Mouse (Mus musculus) erythroblast, adult 5-6 weeks (primary cell): ENCODE data around the gene Krt90. TPM values are rescaled to one million over a fixed set of nuclear protein-coding genes. Genes with fewer than 3 reads are reported as not detected.
"Not testable (repeated sequence)": the region's sequence is repeated elsewhere in the genome, so short reads cannot be mapped to it uniquely, and the experiment has no call there.

Source experiments
- ATAC-seq: replicated peaks from 2 replicates; pipeline ENCODE4 v1.8.0; 2016; ENCODE audit warnings: moderate number of reproducible peaks, mild to moderate bottlenecking, moderate TSS enrichment, inconsistent platforms; ENCODE audit not compliant: poor library complexity, low FRiP score, severe bottlenecking
- total RNA-seq, 2 experiments: library from RNA; stranded (forward) in 1 of 2; stranded (reverse) in 1 of 2; fragments of 150-400 nt in 1 of 2; fragments of 200-764, 138-1000 nt in 1 of 2; gene quantifications; 2 replicates each; pipeline versions ENCODE4 v1.2.3 to v1.2.4; 2015 to 2017; ENCODE audit warnings: low replicate concordance in 2 of 2

Gene Krt90
- total RNA-seq, 2 experiments from 2014 or later: not detected

DNA sequence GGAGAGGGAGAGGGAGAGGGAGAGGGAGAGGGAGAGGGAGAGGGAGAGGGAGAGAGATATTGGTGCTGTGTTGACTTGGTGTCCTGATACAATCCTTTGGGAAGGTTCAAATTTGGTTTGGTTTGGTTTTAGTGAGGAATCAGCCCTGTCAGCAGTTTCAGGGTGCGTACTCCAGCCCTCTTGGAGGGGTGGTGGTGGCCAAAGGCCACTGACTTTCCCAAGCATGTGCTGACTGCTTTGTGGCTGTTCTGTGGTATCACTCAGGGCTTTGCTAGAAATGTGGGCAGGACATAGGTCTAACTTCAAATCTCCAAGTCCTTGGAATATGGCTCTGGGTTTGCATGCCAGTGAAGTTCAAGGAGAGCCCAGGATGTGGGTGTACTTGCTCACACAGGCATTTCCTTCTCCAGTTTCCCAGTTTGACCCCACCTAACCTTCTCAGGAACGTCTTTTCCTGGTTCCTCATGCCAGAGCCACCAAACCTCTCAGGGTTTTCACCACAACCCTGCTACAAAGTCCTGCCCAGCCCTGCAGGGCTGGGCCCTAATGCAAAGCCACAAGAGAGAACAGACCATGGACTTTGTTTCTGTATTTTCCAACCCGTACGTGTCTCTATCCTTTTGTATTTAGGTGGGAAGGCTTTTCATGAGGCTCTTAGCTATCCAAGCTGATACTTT lies 40.1 kb downstream of the Krt90 start:
- ATAC-seq: no peak

DNA sequence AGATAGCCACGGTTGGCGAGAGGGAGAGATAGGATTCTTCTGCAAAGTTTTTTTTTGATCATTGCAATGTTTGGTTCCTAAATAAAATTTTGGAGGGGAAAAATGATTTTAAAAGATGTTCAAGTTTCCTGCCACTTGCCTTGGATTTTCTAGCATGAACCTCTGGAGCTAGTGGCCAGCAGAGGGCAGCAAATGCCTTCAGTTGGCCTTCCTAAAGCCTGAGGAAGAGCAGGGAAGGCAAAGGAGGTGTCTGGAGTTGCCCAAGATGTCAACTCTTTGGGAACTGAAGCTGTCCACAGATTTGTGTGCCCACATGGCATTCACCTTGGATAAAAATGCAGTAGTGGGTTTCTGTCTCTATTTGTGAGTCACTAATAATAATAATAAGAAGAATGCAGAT lies 43.0 kb downstream of the Krt90 start:
- ATAC-seq: no peak

DNA sequence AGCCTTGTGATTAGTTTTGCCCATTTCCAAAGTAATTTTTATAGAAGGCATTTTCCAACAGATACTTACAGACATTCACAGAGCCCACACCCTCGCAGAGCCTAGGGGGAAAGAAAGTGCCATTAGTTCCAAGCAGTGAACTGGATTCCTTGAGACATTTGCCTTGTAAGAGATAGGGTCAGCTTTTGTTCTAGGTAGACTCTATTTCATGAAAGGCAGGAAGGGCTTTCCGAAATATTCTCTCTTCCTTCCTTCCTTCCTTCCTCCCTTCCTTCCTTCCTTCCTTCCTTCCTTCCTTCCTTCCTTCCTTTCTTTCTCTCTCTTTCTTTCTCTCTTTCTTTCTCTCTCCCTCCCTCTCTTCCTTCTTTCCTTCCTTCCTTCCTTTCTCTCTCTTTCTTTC lies 45.6 kb downstream of the Krt90 start, which contains the start of gene Gm49425:
Gene Gm49425, minus strand, starts transcription at position 101 of the 400 bp plus-strand sequence.
- not testable (repeated sequence) for ATAC-seq

DNA sequence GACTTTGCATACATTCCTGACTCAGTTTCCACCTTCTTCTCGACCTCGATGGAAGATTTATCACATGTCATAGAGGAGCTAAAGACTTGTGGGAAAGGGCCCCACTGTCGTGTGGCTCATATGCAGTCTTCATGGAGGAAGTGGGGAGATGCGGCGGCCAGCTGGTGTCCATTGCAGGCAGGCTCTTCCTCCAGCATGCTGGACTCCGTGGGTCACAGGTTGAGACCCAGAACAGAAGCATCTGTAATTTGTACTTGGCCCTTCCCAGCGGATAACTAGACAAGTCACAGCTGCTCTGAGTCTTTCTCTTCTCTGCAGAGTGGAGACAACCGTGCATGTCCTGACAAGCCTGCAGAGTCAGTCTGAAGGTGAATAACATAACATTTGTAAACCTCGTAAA lies 54.5 kb downstream of the Krt90 start:
- ATAC-seq: no peak

DNA sequence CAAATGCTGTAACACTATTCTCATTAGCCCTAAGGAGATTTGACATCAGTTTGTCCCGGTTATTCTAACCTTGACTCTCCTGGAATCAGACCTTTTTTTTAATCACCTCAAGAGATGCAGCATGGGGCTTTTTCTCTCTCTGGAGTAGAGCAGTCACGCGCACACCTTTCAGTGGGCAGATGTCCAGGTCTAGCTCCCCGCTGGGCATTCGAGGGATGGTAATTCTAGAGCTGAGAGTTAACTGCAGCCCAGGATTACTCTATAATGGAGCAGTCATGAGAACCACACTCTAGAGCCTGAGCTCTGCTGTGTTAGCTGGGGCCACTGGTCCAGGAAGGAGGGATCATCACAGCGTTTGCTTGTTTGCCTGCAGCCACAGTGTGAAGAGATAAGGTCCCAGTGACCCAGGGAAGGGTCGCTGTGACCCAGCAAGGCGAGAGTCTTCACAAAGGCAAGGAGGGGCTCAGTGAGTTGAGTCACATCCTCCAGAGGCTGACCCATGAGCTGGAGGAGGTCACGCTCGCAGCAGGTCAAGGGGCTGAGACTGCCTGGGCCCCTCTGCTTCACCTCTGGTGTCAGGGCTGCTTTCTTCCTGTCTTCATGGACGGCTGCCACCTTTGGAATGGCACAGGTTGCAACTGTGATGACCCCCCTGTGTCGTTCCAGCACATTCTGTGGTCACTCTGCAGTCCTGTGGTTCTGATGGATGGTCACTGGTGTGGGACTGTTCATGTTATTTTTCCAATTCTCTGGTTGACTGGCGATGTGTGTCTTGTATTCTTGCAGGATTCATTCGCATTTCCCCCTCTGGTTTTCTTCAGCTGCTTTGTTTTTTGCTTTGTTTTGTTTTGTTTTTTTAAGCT lies 55.6 kb downstream of the Krt90 start:
- ATAC-seq: no peak

Other genes with a start within 250 kb of the Krt90 start
- gene Krt80, start 192.8 kb downstream of the Krt90 start, total RNA-seq (2015; ENCODE audit: low replicate concordance): 9.4 and 9.6 TPM in 2 replicates
- gene Krt80, start 192.8 kb downstream of the Krt90 start, total RNA-seq (2017; ENCODE audit: low replicate concordance): 2.4 TPM in 2 replicates
- not detected in 2 replicates for gene Krt7, start 151.9 kb downstream of the Krt90 start, total RNA-seq (2015; ENCODE audit: low replicate concordance)
- gene Krt7, start 151.9 kb downstream of the Krt90 start, total RNA-seq (2017; ENCODE audit: low replicate concordance): 1.2 and 5.6 TPM in 2 replicates
- not detected in 2 replicates for gene Krt87, start 124.1 kb downstream of the Krt90 start, total RNA-seq (2015; ENCODE audit: low replicate concordance)
- not detected in 2 replicates for gene Krt87, start 124.1 kb downstream of the Krt90 start, total RNA-seq (2017; ENCODE audit: low replicate concordance)
- gene Krt88, start 115.2 kb downstream of the Krt90 start, total RNA-seq (2015; ENCODE audit: low replicate concordance): not detected in 2 replicates
- gene Krt88, start 115.2 kb downstream of the Krt90 start, total RNA-seq (2017; ENCODE audit: low replicate concordance): not detected in 2 replicates
- gene Krt81, start 99.2 kb downstream of the Krt90 start, total RNA-seq (2015; ENCODE audit: low replicate concordance): not detected in 2 replicates
- gene Krt81, start 99.2 kb downstream of the Krt90 start, total RNA-seq (2017; ENCODE audit: low replicate concordance): not detected in 2 replicates
- not detected in 2 replicates for gene Krt86, start 89.5 kb downstream of the Krt90 start, total RNA-seq (2015; ENCODE audit: low replicate concordance)
- gene Krt86, start 89.5 kb downstream of the Krt90 start, total RNA-seq (2017; ENCODE audit: low replicate concordance): not detected in 2 replicates
- not detected in 2 replicates for gene Krt83, start 71.4 kb downstream of the Krt90 start, total RNA-seq (2015; ENCODE audit: low replicate concordance)
- gene Krt83, start 71.4 kb downstream of the Krt90 start, total RNA-seq (2017; ENCODE audit: low replicate concordance): 0.56 TPM in 1 of 2 replicates, not detected in the other
- not detected in 2 replicates for gene Gm49425, start 45.7 kb downstream of the Krt90 start, total RNA-seq (2015; ENCODE audit: low replicate concordance)
- gene Gm49425, start 45.7 kb downstream of the Krt90 start, total RNA-seq (2017; ENCODE audit: low replicate concordance): not detected in 2 replicates
- not detected in 2 replicates for gene Krt84, start 30.1 kb downstream of the Krt90 start, total RNA-seq (2015; ENCODE audit: low replicate concordance)
- gene Krt84, start 30.1 kb downstream of the Krt90 start, total RNA-seq (2017; ENCODE audit: low replicate concordance): not detected in 2 replicates
- not detected in 2 replicates for gene Krt82, start 12.3 kb downstream of the Krt90 start, total RNA-seq (2015; ENCODE audit: low replicate concordance)
- gene Krt82, start 12.3 kb downstream of the Krt90 start, total RNA-seq (2017; ENCODE audit: low replicate concordance): not detected in 2 replicates
- not detected in 2 replicates for gene Krt75, start 11.0 kb upstream of the Krt90 start, total RNA-seq (2015; ENCODE audit: low replicate concordance)
- gene Krt75, start 11.0 kb upstream of the Krt90 start, total RNA-seq (2017; ENCODE audit: low replicate concordance): not detected in 2 replicates
- gene Gm5414, start 65.2 kb upstream of the Krt90 start, total RNA-seq (2015; ENCODE audit: low replicate concordance): not detected in 2 replicates
- not detected in 2 replicates for gene Gm5414, start 65.2 kb upstream of the Krt90 start, total RNA-seq (2017; ENCODE audit: low replicate concordance)
- gene Gm5478, start 84.4 kb upstream of the Krt90 start, total RNA-seq (2015; ENCODE audit: low replicate concordance): not detected in 2 replicates
- gene Gm5478, start 84.4 kb upstream of the Krt90 start, total RNA-seq (2017; ENCODE audit: low replicate concordance): not detected in 2 replicates
- gene Krt6b, start 117.3 kb upstream of the Krt90 start, total RNA-seq (2015; ENCODE audit: low replicate concordance): not detected in 2 replicates
- not detected in 2 replicates for gene Krt6b, start 117.3 kb upstream of the Krt90 start, total RNA-seq (2017; ENCODE audit: low replicate concordance)
- not detected in 2 replicates for gene Krt6a, start 131.4 kb upstream of the Krt90 start, total RNA-seq (2015; ENCODE audit: low replicate concordance)
- gene Krt6a, start 131.4 kb upstream of the Krt90 start, total RNA-seq (2017; ENCODE audit: low replicate concordance): not detected in 2 replicates
- gene Krt5, start 149.9 kb upstream of the Krt90 start, total RNA-seq (2015; ENCODE audit: low replicate concordance): not detected in 2 replicates
- gene Krt5, start 149.9 kb upstream of the Krt90 start, total RNA-seq (2017; ENCODE audit: low replicate concordance): not detected in 2 replicates
- not detected in 2 replicates for gene Krt71, start 180.2 kb upstream of the Krt90 start, total RNA-seq (2015; ENCODE audit: low replicate concordance)
- 0.14 TPM in 1 of 2 replicates, not detected in the other for gene Krt71, start 180.2 kb upstream of the Krt90 start, total RNA-seq (2017; ENCODE audit: low replicate concordance)
- gene Krt72, start 223.5 kb upstream of the Krt90 start, total RNA-seq (2015; ENCODE audit: low replicate concordance): not detected in 2 replicates
- gene Krt72, start 223.5 kb upstream of the Krt90 start, total RNA-seq (2017; ENCODE audit: low replicate concordance): not detected in 2 replicates
- gene Krt73, start 239.4 kb upstream of the Krt90 start, total RNA-seq (2015; ENCODE audit: low replicate concordance): not detected in 2 replicates
- gene Krt73, start 239.4 kb upstream of the Krt90 start, total RNA-seq (2017; ENCODE audit: low replicate concordance): not detected in 2 replicates